Mouse (Mus musculus): ENCODE measurements around the gene Kcnip3. TPM values are rescaled to one million over a fixed set of nuclear protein-coding genes. Genes with fewer than 3 reads are reported as not detected.

The Kcnip3 gene
- polyA plus RNA-seq (2014; fragmentation: Illumina TruSeq; extraction: RNeasy Lipid Tissue Mini Kit (QIAGEN cat#74804); ENCODE audit: insufficient read depth, low read depth, low replicate concordance): 1.6 TPM

GRCm38 (mm10) chr2:127522006-127522441, at the start of gene Kcnip3:
Kcnip3 (minus strand) TSS chr2:127522094.

DNA sequence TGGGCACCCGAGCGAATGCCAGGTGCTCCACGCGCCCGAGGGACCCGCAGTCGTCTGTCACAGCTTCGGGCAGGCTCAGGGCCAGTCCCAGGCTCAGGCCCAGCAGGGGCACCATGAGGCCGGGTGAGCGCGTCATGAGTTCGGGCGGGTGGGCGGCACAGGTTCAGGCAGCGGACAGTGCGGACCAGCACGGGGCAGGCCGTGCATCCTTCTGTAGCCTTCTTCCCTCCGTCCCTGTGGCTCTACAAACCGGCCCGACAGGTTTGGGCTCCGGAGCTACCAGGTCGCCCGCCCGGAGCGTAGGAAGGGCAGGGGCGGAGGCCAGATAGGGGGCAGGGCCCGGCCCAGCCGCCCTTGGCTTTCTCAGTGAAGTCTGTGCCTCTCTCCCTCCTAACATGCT, 19.3 kb upstream of the Kcnip3 start, which contains the start of gene Prom2:
Prom2 (minus strand) TSS at position 283 of the 400 bp plus-strand sequence.

GRCm38 (mm10) chr2:127444055-127444789, 77.7 kb downstream of the Kcnip3 start, which contains the start of gene Fahd2a:
Fahd2a (minus strand) TSS chr2:127444565.

GRCm38 (mm10) chr2:127424977-127425376, 96.9 kb downstream of the Kcnip3 start, which contains the start of gene Gpat2:
Gpat2 (plus strand) TSS chr2:127425199.

Other genes starting within 250 kb of the Kcnip3 start
- gene Dusp2, start 185.9 kb downstream of the Kcnip3 start, polyA plus RNA-seq (2014; fragmentation: Illumina TruSeq; extraction: RNeasy Lipid Tissue Mini Kit (QIAGEN cat#74804); ENCODE audit: insufficient read depth, low read depth, low replicate concordance): 5.6 TPM
- gene Astl, start 183.5 kb downstream of the Kcnip3 start, polyA plus RNA-seq (2014; fragmentation: Illumina TruSeq; extraction: RNeasy Lipid Tissue Mini Kit (QIAGEN cat#74804); ENCODE audit: insufficient read depth, low read depth, low replicate concordance): not detected
- gene Adra2b, start 158.9 kb downstream of the Kcnip3 start, polyA plus RNA-seq (2014; fragmentation: Illumina TruSeq; extraction: RNeasy Lipid Tissue Mini Kit (QIAGEN cat#74804); ENCODE audit: insufficient read depth, low read depth, low replicate concordance): 0.08 TPM
- gene Gpat2, start 96.9 kb downstream of the Kcnip3 start, polyA plus RNA-seq (2014; fragmentation: Illumina TruSeq; extraction: RNeasy Lipid Tissue Mini Kit (QIAGEN cat#74804); ENCODE audit: insufficient read depth, low read depth, low replicate concordance): not detected
- 16.4 TPM for gene Fahd2a, start 77.5 kb downstream of the Kcnip3 start, polyA plus RNA-seq (2014; fragmentation: Illumina TruSeq; extraction: RNeasy Lipid Tissue Mini Kit (QIAGEN cat#74804); ENCODE audit: insufficient read depth, low read depth, low replicate concordance)
- gene Prom2, start 19.4 kb upstream of the Kcnip3 start, polyA plus RNA-seq (2014; fragmentation: Illumina TruSeq; extraction: RNeasy Lipid Tissue Mini Kit (QIAGEN cat#74804); ENCODE audit: insufficient read depth, low read depth, low replicate concordance): 1.1 TPM
- gene Zfp661, start 65.0 kb upstream of the Kcnip3 start, polyA plus RNA-seq (2014; fragmentation: Illumina TruSeq; extraction: RNeasy Lipid Tissue Mini Kit (QIAGEN cat#74804); ENCODE audit: insufficient read depth, low read depth, low replicate concordance): 1.4 TPM
- gene Mrps5, start 65.1 kb upstream of the Kcnip3 start, polyA plus RNA-seq (2014; fragmentation: Illumina TruSeq; extraction: RNeasy Lipid Tissue Mini Kit (QIAGEN cat#74804); ENCODE audit: insufficient read depth, low read depth, low replicate concordance): 30.5 TPM
- 13.2 TPM for gene Mal, start 134.6 kb upstream of the Kcnip3 start, polyA plus RNA-seq (2014; fragmentation: Illumina TruSeq; extraction: RNeasy Lipid Tissue Mini Kit (QIAGEN cat#74804); ENCODE audit: insufficient read depth, low read depth, low replicate concordance)
- 5.6 TPM for gene Mall, start 207.8 kb upstream of the Kcnip3 start, polyA plus RNA-seq (2014; fragmentation: Illumina TruSeq; extraction: RNeasy Lipid Tissue Mini Kit (QIAGEN cat#74804); ENCODE audit: insufficient read depth, low read depth, low replicate concordance)